Mouse (Mus musculus): ENCODE data around the gene Cep170b. TPM values are rescaled to one million over a fixed set of nuclear protein-coding genes. Genes with fewer than 3 reads are reported as not detected.

The Cep170b gene
- total RNA-seq, 1 experiment, result 46.1 TPM

GRCm38 (mm10) chr12:112793601-112794355 is 73.5 kb downstream of the Cep170b start:
- H3K36me3 ChIP-seq (ENCODE audit: control insufficient read depth, insufficient read depth, low read length, poor library complexity, severe bottlenecking), result no peaks in the 10 kb centered on the region
- peaks cover 4 to 45% of the 10 kb centered on the region in 2 experiments; a peak in 3 of 4 replicates for H3K4me1 ChIP-seq (ENCODE audit: control insufficient read depth in 2 of 2, insufficient read depth in 2 of 2, low read length in 2 of 2, poor library complexity in 1 of 2)
- H3K4me3 ChIP-seq (ENCODE audit: insufficient read depth in 1 of 2, low read depth in 1 of 2, low read length in 2 of 2, poor library complexity in 1 of 2, severe bottlenecking in 1 of 2), result peak overlapping the region; percentile 45 to 57; a peak in 2 of 4 replicates
- peak overlapping the region; percentile 66; the same call in 1 of the 2 replicates for H3K9ac ChIP-seq (ENCODE audit: insufficient read depth, low read depth, low read length, poor library complexity, severe bottlenecking)
- DNase-seq (ENCODE audit: low read depth, low spot score), result peak; percentile 36
- H3K27ac ChIP-seq (ENCODE audit: insufficient read depth, low read depth, low read length, poor library complexity, severe bottlenecking), result peak overlapping the region; percentile 55
- in situ Hi-C loops (cut with MboI; ENCODE audit: low sequenced_read_pairs in 2 of 2, unreplicated experiment in 2 of 2), result no loop called here
- no peaks in the 10 kb centered on the region for H3K9me3 ChIP-seq (ENCODE audit: control insufficient read depth, insufficient read depth, low read depth, low read length)
- TF ChIP-seq HCFC1 (IDR thresholded peaks at IDR 0.05; ENCODE audit: borderline replicate concordance, insufficient read depth, low read length) (no peak), MAFK (IDR thresholded peaks at IDR 0.05; ENCODE audit: insufficient read depth, low read depth, low read length) (no peak), ZNF384 (IDR thresholded peaks at IDR 0.05; ENCODE audit: low read depth, low read length) (no peak), ZC3H11A (IDR thresholded peaks at IDR 0.05; ENCODE audit: borderline replicate concordance, low read depth, low read length) (no peak), CHD2 (IDR thresholded peaks at IDR 0.05; ENCODE audit: low read depth, low read length) (no peak)

- in situ Hi-C loops (cut with MboI; ENCODE audit: low sequenced_read_pairs in 2 of 2, unreplicated experiment in 2 of 2), result no loop called here
- H3K36me3 ChIP-seq (ENCODE audit: control insufficient read depth, insufficient read depth, low read length, poor library complexity, severe bottlenecking), result no peaks in the 10 kb centered on the region
- TF ChIP-seq ZNF384 (IDR thresholded peaks at IDR 0.05; ENCODE audit: low read depth, low read length) (no peak), CHD2 (IDR thresholded peaks at IDR 0.05; ENCODE audit: low read depth, low read length) (no peak), MAFK (IDR thresholded peaks at IDR 0.05; ENCODE audit: insufficient read depth, low read depth, low read length) (no peak), HCFC1 (IDR thresholded peaks at IDR 0.05; ENCODE audit: borderline replicate concordance, insufficient read depth, low read length) (no peak), ZC3H11A (IDR thresholded peaks at IDR 0.05; ENCODE audit: borderline replicate concordance, low read depth, low read length) (no peak)
- H3K27ac ChIP-seq (ENCODE audit: insufficient read depth, low read depth, low read length, poor library complexity, severe bottlenecking), result peak overlapping the region; percentile 55
- peak overlapping the region; percentile 45 to 57 for H3K4me3 ChIP-seq (ENCODE audit: insufficient read depth in 1 of 2, low read depth in 1 of 2, low read length in 2 of 2, poor library complexity in 1 of 2, severe bottlenecking in 1 of 2)
- H3K9ac ChIP-seq (ENCODE audit: insufficient read depth, low read depth, low read length, poor library complexity, severe bottlenecking), result peak overlapping the region; percentile 66; the same call in 1 of the 2 replicates
- H3K4me1 ChIP-seq (ENCODE audit: control insufficient read depth in 2 of 2, insufficient read depth in 2 of 2, low read length in 2 of 2, poor library complexity in 1 of 2), result peaks cover 4 to 45% of the 10 kb centered on the region in 2 experiments; a peak in 3 of 4 replicates
- no peak for DNase-seq (ENCODE audit: low read depth, low spot score)
- H3K9me3 ChIP-seq (ENCODE audit: control insufficient read depth, insufficient read depth, low read depth, low read length), result no peaks in the 10 kb centered on the region
Observed at GRCm38 (mm10) chr12:112794356-112794816, 74.1 kb downstream of the Cep170b start.

GRCm38 (mm10) chr12:112794998-112795397 is 74.7 kb downstream of the Cep170b start:
- DNase-seq (ENCODE audit: low read depth, low spot score), result no peak
- H3K9me3 ChIP-seq (ENCODE audit: control insufficient read depth, insufficient read depth, low read depth, low read length), result no peaks in the 10 kb centered on the region
- no peaks in the 10 kb centered on the region for H3K36me3 ChIP-seq (ENCODE audit: control insufficient read depth, insufficient read depth, low read length, poor library complexity, severe bottlenecking)
- H3K9ac ChIP-seq (ENCODE audit: insufficient read depth, low read depth, low read length, poor library complexity, severe bottlenecking), result peak overlapping the region; percentile 66
- H3K27ac ChIP-seq (ENCODE audit: insufficient read depth, low read depth, low read length, poor library complexity, severe bottlenecking), result 0 out of 2 replicates have a peak overlapping the region, but pooled peaks have one; percentile 11
- H3K4me1 ChIP-seq (ENCODE audit: control insufficient read depth in 2 of 2, insufficient read depth in 2 of 2, low read length in 2 of 2, poor library complexity in 1 of 2), result peaks cover 4 to 49% of the 10 kb centered on the region in 2 experiments; a peak in 3 of 4 replicates
- in situ Hi-C loops (cut with MboI; ENCODE audit: low sequenced_read_pairs in 2 of 2, unreplicated experiment in 2 of 2), result no loop called here
- no peak for TF ChIP-seq MAFK (IDR thresholded peaks at IDR 0.05; ENCODE audit: insufficient read depth, low read depth, low read length)
- no peak for TF ChIP-seq ZC3H11A (IDR thresholded peaks at IDR 0.05; ENCODE audit: borderline replicate concordance, low read depth, low read length)
- TF ChIP-seq CHD2 (IDR thresholded peaks at IDR 0.05; ENCODE audit: low read depth, low read length), result no peak
- no peak for TF ChIP-seq HCFC1 (IDR thresholded peaks at IDR 0.05; ENCODE audit: borderline replicate concordance, insufficient read depth, low read length)
- TF ChIP-seq ZNF384 (IDR thresholded peaks at IDR 0.05; ENCODE audit: low read depth, low read length), result no peak
- H3K4me3 ChIP-seq (ENCODE audit: insufficient read depth in 1 of 2, low read depth in 1 of 2, low read length in 2 of 2, poor library complexity in 1 of 2, severe bottlenecking in 1 of 2), result peak overlapping the region; percentile 45 to 57

DNA sequence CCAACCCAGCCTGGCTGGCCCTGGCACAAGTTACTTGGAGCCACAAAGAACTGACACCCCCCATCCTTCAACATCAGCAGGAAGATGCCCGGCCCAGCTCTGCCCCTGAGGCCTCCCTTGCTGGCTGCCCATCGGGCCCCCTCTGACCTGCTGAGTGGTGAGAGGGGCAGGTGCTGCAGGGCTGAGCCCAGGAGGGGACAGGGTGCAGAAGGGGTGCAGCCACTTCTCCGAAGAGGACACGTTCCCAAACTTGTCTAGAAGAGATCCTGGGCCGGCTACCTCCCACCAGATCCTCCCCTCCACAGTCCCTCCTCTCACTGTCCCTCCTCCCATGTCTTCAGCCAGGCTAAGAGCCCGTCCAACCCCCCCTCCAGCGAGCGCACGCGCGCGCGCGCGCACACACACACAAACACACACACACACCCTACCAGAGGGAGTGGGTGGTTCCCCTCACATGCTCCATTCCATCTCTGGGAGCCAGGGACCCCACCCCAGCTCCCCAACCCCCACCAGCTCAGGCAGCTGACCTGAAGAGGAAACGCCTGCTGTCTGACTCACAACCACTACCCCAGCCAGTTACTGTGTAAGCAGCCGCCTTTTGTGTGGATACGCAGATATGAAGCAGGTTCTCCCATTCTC is 75.3 kb downstream of the Cep170b start:
- Histone ChIP-seq H3K9me3 (ENCODE audit: control insufficient read depth, insufficient read depth, low read depth, low read length) (no peaks in the 10 kb centered on the region), H3K4me1 (ENCODE audit: control insufficient read depth in 2 of 2, insufficient read depth in 2 of 2, low read length in 2 of 2, poor library complexity in 1 of 2) (peaks cover 4 to 53% of the 10 kb centered on the region in 2 experiments; a peak in 3 of 4 replicates), H3K9ac (ENCODE audit: insufficient read depth, low read depth, low read length, poor library complexity, severe bottlenecking) (peak overlapping the region; percentile 66), H3K36me3 (ENCODE audit: control insufficient read depth, insufficient read depth, low read length, poor library complexity, severe bottlenecking) (no peaks in the 10 kb centered on the region), H3K27ac (ENCODE audit: insufficient read depth, low read depth, low read length, poor library complexity, severe bottlenecking) (no peak overlapping the region; the same call in 1 of the 2 replicates), H3K4me3 (ENCODE audit: insufficient read depth in 1 of 2, low read depth in 1 of 2, low read length in 2 of 2, poor library complexity in 1 of 2, severe bottlenecking in 1 of 2) (peak overlapping the region; percentile 45 to 57)
- in situ Hi-C loops (cut with MboI; ENCODE audit: low sequenced_read_pairs in 2 of 2, unreplicated experiment in 2 of 2), result no loop called here
- peak; percentile 42 for DNase-seq (ENCODE audit: low read depth, low spot score)
- TF ChIP-seq ZNF384 (IDR thresholded peaks at IDR 0.05; ENCODE audit: low read depth, low read length) (no peak), ZC3H11A (IDR thresholded peaks at IDR 0.05; ENCODE audit: borderline replicate concordance, low read depth, low read length) (no peak), MAFK (IDR thresholded peaks at IDR 0.05; ENCODE audit: insufficient read depth, low read depth, low read length) (no peak), HCFC1 (IDR thresholded peaks at IDR 0.05; ENCODE audit: borderline replicate concordance, insufficient read depth, low read length) (no peak), CHD2 (IDR thresholded peaks at IDR 0.05; ENCODE audit: low read depth, low read length) (no peak)

Other genes starting within 250 kb of the Cep170b start
- gene A530016L24Rik, start 231.0 kb upstream of the Cep170b start, total RNA-seq (2012; rRNA removed), result not detected in 2 replicates
- gene Tmem179, start 203.7 kb upstream of the Cep170b start, total RNA-seq (2012; rRNA removed), result 3.1 and 3.5 TPM in 2 replicates
- 17.8 and 21.0 TPM in 2 replicates for gene Inf2, start 131.7 kb upstream of the Cep170b start, total RNA-seq (2012; rRNA removed)
- 2.0 and 2.4 TPM in 2 replicates for gene Adssl1, start 100.4 kb upstream of the Cep170b start, total RNA-seq (2012; rRNA removed)
- gene Siva1, start 75.8 kb upstream of the Cep170b start, total RNA-seq (2012; rRNA removed), result 301 and 355 TPM in 2 replicates
- gene Akt1, start 45.6 kb upstream of the Cep170b start, total RNA-seq (2012; rRNA removed), result 44.1 and 58.9 TPM in 2 replicates
- 1.3 and 1.8 TPM in 2 replicates for gene Zbtb42, start 41.6 kb upstream of the Cep170b start, total RNA-seq (2012; rRNA removed)
- 2.4 and 4.7 TPM in 2 replicates for gene Pld4, start 40.2 kb downstream of the Cep170b start, total RNA-seq (2012; rRNA removed)
- gene Ahnak2, start 82.2 kb downstream of the Cep170b start, total RNA-seq (2012; rRNA removed), result 22.8 and 25.2 TPM in 2 replicates
- 3.1 and 5.0 TPM in 2 replicates for gene Clba1, start 88.5 kb downstream of the Cep170b start, total RNA-seq (2012; rRNA removed)
- gene Cdca4, start 109.0 kb downstream of the Cep170b start, total RNA-seq (2012; rRNA removed), result 74.8 and 78.2 TPM in 2 replicates
- 0.36 and 0.48 TPM in 2 replicates for gene Gpr132, start 147.8 kb downstream of the Cep170b start, total RNA-seq (2012; rRNA removed)
- gene Jag2, start 209.3 kb downstream of the Cep170b start, total RNA-seq (2012; rRNA removed), result 54.1 and 129 TPM in 2 replicates
- 21.9 and 28.1 TPM in 2 replicates for gene Nudt14, start 221.7 kb downstream of the Cep170b start, total RNA-seq (2012; rRNA removed)

All from ES-E14 (cell line).